Mouse (Mus musculus) induced T-regulatory cell, adult 2 months (primary cell): Measurements from ENCODE around the gene Krtap5-5.
"Not testable (repeated sequence)": the region's sequence is repeated elsewhere in the genome, so short reads cannot be mapped to it uniquely, and the experiment has no call there.

Experiments used
- DNase-seq: peaks from one replicate; pipeline ENCODE4 v3.0.0-alpha.2; 2012; ENCODE audit warnings: low read depth

Krtap5-5 gene

DNA sequence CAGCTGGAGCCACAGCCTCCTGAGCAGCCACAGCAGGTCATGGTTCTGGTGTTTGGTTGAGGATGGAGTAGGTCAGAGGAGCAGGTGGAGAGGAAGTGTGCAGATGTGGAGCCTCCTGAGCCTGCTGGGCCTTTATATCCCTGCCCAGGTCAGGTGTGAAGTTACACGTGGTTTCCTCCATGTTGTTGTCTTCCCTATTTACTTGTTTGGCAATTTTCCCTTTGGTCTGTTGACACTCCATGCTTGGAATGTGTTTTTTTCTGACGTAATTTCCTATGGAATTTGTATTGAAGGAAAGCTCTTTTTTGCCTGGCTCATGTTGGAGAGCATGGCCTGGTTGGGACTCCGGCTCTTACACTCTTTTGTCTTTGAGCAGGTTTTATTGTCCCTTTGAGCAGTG lies at the start of gene Krtap5-5:
TSS of gene Krtap5-5 (minus strand) at position 101 of the 400 bp plus-strand sequence.
- not testable (repeated sequence) for DNase-seq

DNA sequence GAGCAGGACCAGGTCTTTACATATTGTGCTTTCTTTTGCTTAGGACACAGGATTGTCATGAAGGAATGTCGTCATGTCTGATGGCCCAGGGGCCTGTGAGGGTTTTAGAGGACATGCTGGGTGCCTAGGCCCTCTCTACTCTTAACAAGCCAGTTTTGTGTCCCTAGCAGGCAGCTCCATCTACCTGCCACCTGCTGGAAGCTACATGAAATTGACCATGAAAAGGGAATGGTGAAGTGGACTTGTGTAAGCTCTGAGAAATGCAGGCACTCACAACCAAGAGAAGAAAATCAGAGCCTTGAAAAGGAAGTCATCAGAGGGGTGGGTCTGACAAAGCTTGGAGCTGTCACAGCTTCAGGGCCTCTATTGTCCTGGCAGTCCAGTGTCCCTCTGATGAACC lies 49.5 kb upstream of the Krtap5-5 start:
- DNase-seq = not testable (repeated sequence)

DNA sequence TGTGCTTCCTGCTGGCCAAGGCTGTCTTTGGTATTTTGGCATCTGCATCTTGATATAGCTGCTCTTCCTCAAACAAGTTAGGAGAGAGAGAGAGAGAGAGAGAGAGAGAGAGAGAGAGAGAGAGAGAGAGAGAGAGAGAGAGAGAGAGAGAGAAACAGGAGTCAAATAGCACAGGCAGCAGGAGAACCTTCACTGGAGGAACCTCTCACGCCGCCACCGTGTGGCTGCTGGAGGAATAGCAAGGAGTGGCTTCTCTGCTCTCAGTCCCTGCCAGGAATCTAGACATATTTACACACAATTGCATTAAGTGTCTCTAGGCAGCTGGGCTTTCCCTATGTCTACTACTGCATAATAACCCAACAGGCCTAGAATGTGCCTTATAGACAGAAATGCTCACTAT lies 48.4 kb upstream of the Krtap5-5 start:
- peak; percentile 70 for DNase-seq

DNA sequence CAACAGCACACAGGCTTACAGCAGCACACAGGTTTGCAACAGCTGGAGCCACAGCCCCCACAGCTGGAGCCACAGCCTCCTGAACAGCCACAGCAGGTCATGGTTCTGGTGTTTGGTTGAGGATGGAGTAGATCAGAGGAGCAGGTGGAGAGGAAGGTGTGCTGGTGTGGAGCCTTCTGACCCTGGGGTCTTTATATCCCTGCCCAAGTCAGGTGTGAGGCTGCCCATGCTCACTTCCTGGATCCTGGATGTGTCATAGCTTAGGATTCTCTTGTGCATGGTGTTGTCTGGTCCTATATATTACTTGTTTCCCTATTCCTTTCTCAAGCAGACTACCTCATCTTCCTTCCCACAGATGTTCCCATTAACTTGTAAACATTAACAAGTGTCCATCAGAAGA lies 44.5 kb upstream of the Krtap5-5 start, which contains the start of gene Gm4559:
TSS of gene Gm4559 (minus strand) at position 101 of the 400 bp plus-strand sequence.
- not testable (repeated sequence) for DNase-seq

DNA sequence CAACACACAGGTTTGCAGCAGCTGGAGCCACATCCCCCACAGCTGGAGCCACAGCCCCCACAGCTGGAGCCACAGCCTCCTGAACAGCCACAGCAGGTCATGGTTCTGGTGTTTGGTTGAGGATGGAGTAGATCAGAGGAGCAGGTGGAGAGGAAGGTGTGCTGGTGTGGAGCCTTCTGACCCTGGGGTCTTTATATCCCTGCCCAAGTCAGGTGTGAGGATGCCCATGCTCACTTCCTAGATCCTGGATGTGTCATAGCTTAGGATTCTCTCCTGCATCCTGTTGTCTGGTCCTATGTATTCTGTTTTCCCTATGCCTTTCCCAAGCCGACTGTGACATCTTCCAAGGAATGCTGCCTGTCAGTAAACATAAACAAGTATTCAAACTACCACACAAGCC lies 28.5 kb upstream of the Krtap5-5 start, which contains the start of gene Gm2431:
TSS of gene Gm2431 (minus strand) at position 101 of the 400 bp plus-strand sequence.
- DNase-seq = not testable (repeated sequence)

DNA sequence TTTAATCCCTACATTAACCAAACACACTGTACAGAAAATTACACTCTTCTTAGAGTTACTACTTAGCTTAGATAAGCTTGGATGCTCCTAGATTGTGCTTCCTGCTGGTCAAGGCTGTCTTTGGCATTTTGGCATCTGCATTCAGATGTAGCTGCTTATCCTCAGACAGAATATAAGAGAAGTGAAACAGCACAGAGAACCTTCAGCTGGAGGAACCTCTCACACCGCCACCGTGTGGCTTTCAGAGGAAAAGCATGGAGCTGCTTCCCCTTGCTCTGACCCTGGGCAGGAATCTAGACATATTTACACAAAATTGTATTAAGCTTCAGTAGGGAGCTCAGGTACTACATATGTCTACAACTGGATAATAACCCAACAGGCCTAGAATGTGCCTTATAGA lies 25.7 kb upstream of the Krtap5-5 start:
- peak; percentile 17 for DNase-seq

DNA sequence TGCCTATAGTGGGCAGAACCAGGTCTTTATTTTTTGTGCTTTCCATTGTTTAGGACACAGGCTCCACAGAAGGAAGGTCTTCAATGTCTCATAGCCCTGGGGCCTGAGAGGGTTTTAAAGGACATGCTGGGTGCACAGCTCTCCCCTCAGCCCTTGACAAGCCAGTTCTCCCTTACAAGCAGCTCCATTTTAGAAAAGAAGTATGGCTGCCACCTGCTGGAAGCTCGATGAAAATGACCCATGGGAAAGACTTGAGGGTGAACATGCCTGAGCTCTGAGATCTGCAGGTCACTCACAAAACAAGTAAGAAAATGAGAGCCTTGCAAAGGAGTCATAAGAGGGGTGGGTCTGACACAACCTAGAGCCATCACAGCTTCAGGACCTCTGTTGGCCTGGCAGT lies 20.1 kb upstream of the Krtap5-5 start:
- DNase-seq = peak; percentile 19

DNA sequence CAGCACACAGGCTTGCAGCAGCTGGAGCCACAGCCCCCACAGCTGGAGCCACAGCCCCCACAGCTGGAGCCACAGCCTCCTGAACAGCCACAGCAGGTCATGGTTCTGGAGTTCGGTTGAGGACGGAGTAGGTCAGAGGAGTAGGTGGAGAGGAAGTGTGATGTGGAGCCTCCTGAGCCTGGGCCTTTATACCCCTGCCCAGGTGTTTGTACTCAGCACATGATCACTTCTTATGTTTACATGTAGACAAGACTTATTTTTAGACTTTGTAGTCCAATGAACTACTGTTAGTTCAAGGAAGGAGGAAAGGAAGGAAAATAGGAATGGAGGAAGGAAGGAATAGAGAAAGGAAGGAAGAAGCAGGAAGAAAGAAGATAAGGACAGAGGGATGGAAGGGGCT lies 11.2 kb upstream of the Krtap5-5 start, which contains the start of gene Gm40460:
TSS of gene Gm40460 (minus strand) at position 101 of the 400 bp plus-strand sequence.
- DNase-seq = no peak

DNA sequence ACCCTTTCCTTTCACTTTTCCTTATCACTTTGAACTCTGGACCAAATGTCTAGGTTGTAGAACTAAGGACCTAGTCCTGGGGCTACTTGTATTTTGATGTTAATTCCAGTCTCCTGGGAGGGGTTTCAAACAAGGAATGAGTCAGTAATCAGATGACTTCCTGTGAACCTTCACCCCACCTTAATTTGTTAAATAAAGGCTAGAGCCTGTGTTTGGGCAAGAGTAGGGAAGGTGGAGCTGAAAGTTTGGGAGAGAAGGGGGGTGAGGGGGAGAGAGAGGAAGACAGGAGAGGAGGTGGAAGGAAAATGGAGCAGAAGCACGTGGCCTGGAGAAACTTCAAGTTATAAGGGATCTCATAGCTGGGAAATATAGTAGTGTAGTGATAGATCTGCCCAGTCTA lies 1.8 kb upstream of the Krtap5-5 start:
- no peak for DNase-seq

DNA sequence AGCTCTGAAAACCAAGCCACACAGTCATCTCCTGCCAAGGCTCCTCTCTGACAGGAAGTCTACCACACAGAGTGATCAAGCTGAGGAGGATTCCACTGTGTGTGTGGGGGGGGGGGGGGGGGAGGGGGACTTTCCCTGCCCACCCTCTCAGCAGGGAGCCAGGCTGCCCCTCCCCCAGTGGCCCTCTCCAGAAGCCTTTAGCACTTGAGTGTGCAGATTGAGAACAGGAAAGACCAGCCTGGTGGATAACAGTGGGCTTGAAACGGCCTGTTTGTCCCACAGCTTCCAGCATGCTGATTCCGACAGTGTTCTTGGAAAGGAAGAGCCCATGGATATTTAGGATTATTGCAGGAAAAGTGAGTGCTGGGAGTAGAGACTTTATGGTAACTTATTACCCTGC lies 5.3 kb downstream of the Krtap5-5 start:
- no peak for DNase-seq

DNA sequence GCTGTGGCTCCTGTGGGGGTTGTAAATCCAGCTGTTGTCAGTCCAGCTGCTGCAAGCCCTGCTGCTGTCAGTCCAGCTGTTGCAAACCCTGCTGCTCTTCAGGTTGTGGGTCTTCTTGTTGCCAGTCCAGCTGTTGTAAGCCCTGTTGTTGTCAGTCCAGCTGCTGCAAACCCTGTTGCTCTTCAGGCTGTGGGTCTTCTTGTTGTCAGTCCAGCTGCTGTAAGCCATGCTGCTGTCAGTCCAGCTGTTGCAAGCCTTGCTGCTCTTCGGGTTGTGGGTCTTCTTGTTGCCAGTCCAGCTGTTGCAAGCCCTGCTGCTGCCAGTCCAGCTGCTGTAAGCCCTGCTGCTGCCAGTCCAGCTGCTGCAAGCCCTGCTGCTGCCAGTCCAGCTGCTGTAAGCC lies 17.6 kb downstream of the Krtap5-5 start:
- DNase-seq = not testable (repeated sequence)

DNA sequence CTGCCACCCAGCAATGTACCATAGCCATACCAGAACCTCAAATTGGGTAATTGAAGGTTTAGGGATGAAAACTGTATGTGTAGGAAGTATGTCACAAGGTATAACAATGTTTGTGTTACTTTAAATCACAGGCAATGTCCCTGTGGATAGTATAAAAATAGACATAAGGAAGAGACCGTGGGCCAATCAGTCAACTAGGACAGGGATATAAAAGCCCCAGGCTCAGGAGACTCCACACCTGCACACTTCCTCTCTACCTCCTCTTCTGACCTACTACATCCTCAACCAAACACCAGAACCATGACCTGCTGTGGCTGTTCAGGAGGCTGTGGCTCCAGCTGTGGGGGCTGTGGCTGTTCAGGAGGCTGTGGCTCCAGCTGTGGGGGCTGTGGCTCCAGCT lies 18.2 kb downstream of the Krtap5-5 start, which contains the start of gene Gm7579:
TSS of gene Gm7579 (plus strand) at position 301 of the 400 bp plus-strand sequence.
- no peak for DNase-seq

DNA sequence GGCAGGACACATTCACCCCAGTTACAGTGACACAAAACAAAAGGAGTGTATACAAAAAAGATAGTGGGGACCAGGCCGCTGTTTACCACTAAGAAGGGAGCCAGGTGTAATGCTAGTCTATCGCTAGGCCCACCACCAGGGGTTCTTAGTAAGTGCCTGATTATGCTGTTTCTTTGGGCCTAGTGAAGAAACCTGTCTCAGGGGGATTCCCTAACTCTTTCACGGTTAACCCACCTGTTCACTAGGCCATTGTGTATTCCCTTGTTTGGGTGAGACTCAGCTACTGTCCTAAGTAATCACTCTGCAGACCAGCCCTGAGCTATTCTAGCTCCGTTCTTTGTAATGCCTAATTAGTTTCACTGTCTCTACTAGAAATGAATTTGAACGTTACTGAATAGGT lies 22.9 kb downstream of the Krtap5-5 start:
- DNase-seq = not testable (repeated sequence)

DNA sequence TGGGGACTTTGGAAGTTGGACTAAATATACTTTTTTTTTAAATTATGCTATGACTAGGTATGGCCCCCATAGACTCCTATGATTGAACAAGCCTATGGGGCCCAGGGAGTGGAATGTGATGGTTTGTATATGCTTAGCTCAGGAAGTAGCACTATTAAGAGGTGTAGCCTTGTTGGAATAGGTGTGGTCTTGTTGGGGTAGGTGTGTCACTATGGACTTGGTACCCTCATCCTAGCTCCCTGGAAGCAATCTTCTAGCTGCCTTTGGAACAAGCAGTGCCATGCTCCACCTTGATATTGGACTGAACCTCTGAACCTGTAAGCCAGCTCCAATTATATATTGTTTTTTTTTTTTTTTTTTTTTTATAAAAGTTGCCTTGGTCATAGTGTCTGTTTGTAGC lies 24.3 kb downstream of the Krtap5-5 start:
- DNase-seq = no peak

DNA sequence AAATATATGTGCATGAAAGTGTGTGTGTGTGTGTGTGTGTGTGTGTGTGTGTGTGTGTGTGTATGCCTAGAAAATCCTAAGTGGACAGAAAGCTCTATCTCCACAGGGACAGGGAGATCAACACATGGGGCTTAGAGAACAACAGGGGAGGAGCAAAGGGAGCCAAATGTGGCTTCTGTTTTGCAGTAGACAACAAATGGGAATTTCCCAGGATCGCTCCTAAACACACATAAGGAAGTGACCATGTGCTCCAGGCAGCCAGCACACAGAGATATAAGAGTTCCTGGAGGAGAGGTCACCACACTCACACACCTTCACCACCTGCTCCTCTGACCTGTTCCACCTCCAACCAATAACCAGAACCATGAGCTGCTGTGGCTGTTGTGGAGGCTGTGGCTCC lies 28.7 kb downstream of the Krtap5-5 start, which contains the start of gene Krtap5-3:
TSS of gene Krtap5-3 (plus strand) at position 301 of the 400 bp plus-strand sequence.
- no peak for DNase-seq

DNA sequence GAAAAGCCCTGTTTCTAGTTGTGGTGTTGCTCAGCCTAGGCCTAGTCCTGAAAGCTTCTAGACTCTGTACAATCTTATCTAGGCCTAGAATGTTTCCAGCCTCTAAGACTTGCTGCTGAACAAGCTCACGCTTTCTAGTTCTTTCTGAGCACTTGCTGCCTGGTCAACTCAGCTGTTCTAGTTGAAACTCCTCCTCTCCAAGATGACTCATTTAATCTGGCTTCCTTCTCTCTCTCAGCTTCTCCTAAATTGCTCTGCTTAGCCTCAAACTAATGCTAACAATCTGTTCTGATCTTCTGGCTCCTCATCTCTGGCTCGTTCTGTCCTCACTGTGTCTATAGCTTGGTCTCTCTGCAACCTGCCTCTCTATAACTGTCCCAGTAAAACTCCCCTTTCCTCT lies 31.0 kb downstream of the Krtap5-5 start:
- DNase-seq = no peak

DNA sequence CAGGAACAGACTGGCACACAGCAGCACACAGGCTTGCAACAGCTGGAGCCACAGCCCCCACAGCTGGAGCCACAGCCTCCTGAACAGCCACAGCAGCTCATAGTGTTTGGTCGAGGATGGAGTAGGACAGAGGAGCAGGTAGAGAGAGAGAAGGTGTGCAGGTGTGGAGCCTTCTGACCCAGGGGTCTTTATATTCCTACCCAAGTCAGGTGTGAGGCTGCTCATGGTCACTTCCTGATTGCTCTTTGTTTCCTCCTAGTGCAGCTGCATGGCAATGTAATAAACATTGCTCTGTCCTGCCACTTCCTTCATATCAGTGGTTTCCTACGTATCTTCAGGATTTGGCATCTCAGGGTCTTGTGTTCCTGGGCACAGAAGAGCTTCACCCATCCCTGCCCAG lies 39.5 kb downstream of the Krtap5-5 start, which contains the start of gene Gm10153:
TSS of gene Gm10153 (minus strand) at position 101 of the 400 bp plus-strand sequence.
- DNase-seq = no peak

DNA sequence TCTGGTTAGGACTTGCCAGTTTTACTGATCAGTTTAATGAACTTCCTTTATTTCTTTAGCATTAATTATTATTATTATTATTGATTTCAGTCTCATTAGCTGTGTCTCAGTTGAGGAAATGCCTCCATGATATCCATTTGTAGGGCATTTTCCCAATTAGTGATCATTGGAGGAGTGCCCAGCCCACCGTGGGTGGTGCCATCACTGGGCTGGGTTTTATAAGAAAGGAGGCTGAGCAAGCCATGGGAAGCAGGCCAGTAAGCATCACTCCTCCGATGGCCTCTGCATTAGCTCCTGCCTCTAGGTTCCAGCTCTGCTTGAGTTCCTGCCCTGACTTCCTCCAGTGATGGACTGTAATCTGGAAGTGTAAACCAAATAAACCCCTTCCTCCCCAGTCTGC lies 41.6 kb downstream of the Krtap5-5 start:
- no peak for DNase-seq

DNA sequence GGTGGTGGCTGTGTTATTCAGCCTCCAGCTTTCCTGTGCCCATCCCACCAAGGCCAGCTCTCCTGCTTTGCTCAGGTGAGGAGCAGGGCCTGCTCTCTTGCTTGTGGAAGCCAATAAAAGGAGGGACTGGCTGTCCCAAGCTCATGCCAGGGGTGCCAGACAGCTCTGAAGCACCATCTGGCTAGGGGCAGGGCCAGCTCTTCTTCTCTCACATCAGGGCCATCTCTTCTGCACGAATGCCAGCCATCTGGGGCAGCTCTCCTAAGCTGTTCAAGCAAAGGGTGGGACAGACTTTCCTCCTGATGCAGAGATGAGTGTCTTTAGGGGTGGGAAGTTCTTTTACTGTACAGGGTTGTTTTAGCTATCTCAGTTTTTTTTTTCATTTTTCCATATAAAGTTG lies 48.8 kb downstream of the Krtap5-5 start:
- DNase-seq = no peak
